8 mouse cellular contexts compared by ENCODE assay signal in genomic region chr3:127498197-127498741, GRCm38 (mm10). TPM values are rescaled to one million over a fixed set of nuclear protein-coding genes. Genes with fewer than 3 reads are reported as not detected.
DNase-seq lines count a peak whose midpoint lies in the region; ATAC-seq lines count a peak whose summit lies in the region.

No protein-coding gene starts in this region.

- H3K27ac ChIP-seq in limb, embryonic 15.5 days = no peak overlapping the region
- peak overlapping the region; percentile 81 for H3K27ac ChIP-seq in neural tube, embryonic 15.5 days (replicated peaks)

- no peaks in the 10 kb centered on the region; the same call in 1 of the 2 replicates for H3K9me3 ChIP-seq in erythroblast, embryonic 14.5 days (ENCODE audit: control insufficient read depth, low read length)
- H3K9me3 ChIP-seq in limb, embryonic 15.5 days = no peaks in the 10 kb centered on the region
- no peaks in the 10 kb centered on the region for H3K9me3 ChIP-seq in neural tube, embryonic 15.5 days (replicated peaks)

- peak; percentile 63 to 70 for ATAC-seq in hematopoietic stem cell, adult 5-6 weeks (replicated peaks in 1 of 2; ENCODE audit: insufficient read depth in 1 of 2, low FRiP score in 2 of 2, low TSS enrichment in 1 of 2, low read depth in 1 of 2, poor library complexity in 2 of 2, severe bottlenecking in 2 of 2)
- no peak for ATAC-seq in limb, embryonic 15.5 days (ENCODE audit: insufficient number of reproducible peaks, low FRiP score, low TSS enrichment, low read depth)
- peak; percentile 90 for ATAC-seq in neural tube, embryonic 15.5 days (ENCODE audit: low FRiP score)

- DNase-seq in adrenal gland, postnatal 10 days = peak; percentile 41
- DNase-seq in adrenal gland, adult 8-10 months = no peak
- DNase-seq in brain, adult 2 months (ENCODE audit: low read depth, low spot score) = peak; percentile 80
- no peak for DNase-seq in ovary, postnatal 36 days (ENCODE audit: low spot score)

- no peaks in the 10 kb centered on the region for H3K36me3 ChIP-seq in erythroblast, embryonic 14.5 days (ENCODE audit: control insufficient read depth)
- no peaks in the 10 kb centered on the region for H3K36me3 ChIP-seq in limb, embryonic 15.5 days
- no peaks in the 10 kb centered on the region for H3K36me3 ChIP-seq in neural tube, embryonic 15.5 days

- H3K4me1 ChIP-seq in erythroblast, embryonic 14.5 days (ENCODE audit: control insufficient read depth) = peaks cover 9% of the 10 kb centered on the region
- peaks cover 16% of the 10 kb centered on the region for H3K4me1 ChIP-seq in limb, embryonic 15.5 days
- H3K4me1 ChIP-seq in neural tube, embryonic 15.5 days = peaks cover 21% of the 10 kb centered on the region

- WGBS in limb, embryonic 15.5 days = 1% methylated on average over 23 of the region's 23 CpGs
- under 1% methylated on average over 18 of the region's 23 CpGs for WGBS in neural tube, embryonic 15.5 days

- H3K9ac ChIP-seq in limb, embryonic 15.5 days = peak overlapping the region; percentile 57
- H3K9ac ChIP-seq in neural tube, embryonic 15.5 days (replicated peaks) = peak overlapping the region; percentile 92

- H3K4me2 ChIP-seq in limb, embryonic 15.5 days = peak overlapping the region; percentile 99
- H3K4me2 ChIP-seq in neural tube, embryonic 15.5 days = peak overlapping the region; percentile 96

- peaks cover 40% of the 10 kb centered on the region for H3K27me3 ChIP-seq in erythroblast, embryonic 14.5 days (ENCODE audit: control insufficient read depth)
- peaks cover 34% of the 10 kb centered on the region for H3K27me3 ChIP-seq in limb, embryonic 15.5 days
- H3K27me3 ChIP-seq in neural tube, embryonic 15.5 days (replicated peaks) = no peaks in the 10 kb centered on the region

- H3K4me3 ChIP-seq in erythroblast, embryonic 14.5 days (replicated peaks) = peak overlapping the region; percentile 55
- H3K4me3 ChIP-seq in limb, embryonic 15.5 days = peak overlapping the region; percentile 54
- peak overlapping the region; percentile 80 for H3K4me3 ChIP-seq in neural tube, embryonic 15.5 days (replicated peaks)

RNA-seq across cellular contexts. Expression of gene Ank2, which starts 0.9 kb away (rescaled TPM):
- total RNA-seq in adrenal gland, postnatal 10 days (2021) = 10 to 100 TPM; 56.9 to 95.8 TPM
- 10 to 100 TPM; 42.5 to 55.4 (median 46.6) TPM for total RNA-seq in adrenal gland, adult 8-10 months (2022)
- polyA plus RNA-seq in erythroblast, embryonic 14.5 days (2012) = 0.07 and 0.29 TPM in 2 replicates
- 0.25 TPM in 1 of 2 replicates, not detected in the other for total RNA-seq in hematopoietic stem cell, adult 5-6 weeks (2017)
- polyA plus RNA-seq in limb, embryonic 15.5 days (2015; fragmentation: Nextera tagmentation; extraction: Ambion mirVana) = 34.5 and 41.4 TPM in 2 replicates
- 136 and 166 TPM in 2 replicates for polyA plus RNA-seq in neural tube, embryonic 15.5 days (2015; fragmentation: Nextera tagmentation; extraction: Ambion mirVana)

RNA-seq across cellular contexts. Expression of gene Larp7, which starts 54.9 kb away (rescaled TPM):
- 10 to 100 TPM; 22.8 to 24.4 TPM for total RNA-seq in adrenal gland, postnatal 10 days (2021)
- total RNA-seq in adrenal gland, adult 8-10 months (2022) = 10 to 100 TPM; 19.0 to 20.0 (median 19.5) TPM
- 7.2 TPM in 2 replicates for polyA plus RNA-seq in erythroblast, embryonic 14.5 days (2012)
- 129 and 166 TPM in 2 replicates for total RNA-seq in hematopoietic stem cell, adult 5-6 weeks (2017)
- 48.9 and 50.9 TPM in 2 replicates for polyA plus RNA-seq in limb, embryonic 15.5 days (2015; fragmentation: Nextera tagmentation; extraction: Ambion mirVana)
- 26.9 and 35.6 TPM in 2 replicates for polyA plus RNA-seq in neural tube, embryonic 15.5 days (2015; fragmentation: Nextera tagmentation; extraction: Ambion mirVana)

RNA-seq across cellular contexts. Expression of gene Zgrf1, which starts 55.0 kb away (rescaled TPM):
- total RNA-seq in adrenal gland, postnatal 10 days (2021) = 1 to 10 TPM; 2.7 to 4.8 TPM
- total RNA-seq in adrenal gland, adult 8-10 months (2022) = 1 to 10 TPM; 1.4 to 2.8 (median 2.0) TPM
- 0.10 and 0.15 TPM in 2 replicates for polyA plus RNA-seq in erythroblast, embryonic 14.5 days (2012)
- 25.0 and 29.9 TPM in 2 replicates for total RNA-seq in hematopoietic stem cell, adult 5-6 weeks (2017)
- 6.0 and 6.3 TPM in 2 replicates for polyA plus RNA-seq in limb, embryonic 15.5 days (2015; fragmentation: Nextera tagmentation; extraction: Ambion mirVana)
- polyA plus RNA-seq in neural tube, embryonic 15.5 days (2015; fragmentation: Nextera tagmentation; extraction: Ambion mirVana) = 3.9 and 4.2 TPM in 2 replicates

Comparison
In these comparisons a context has a peak if more than half of its experiments do, and no peak if none do; other contexts are left out.
1. DNase-seq: peak in adrenal gland, postnatal 10 days (single experiment) and brain, adult 2 months (single experiment); none in adrenal gland, adult 8-10 months (single experiment) and ovary, postnatal 36 days (single experiment).
2. RNA of gene Ank2, which starts 0.9 kb away (total RNA-seq): 56.9 to 95.8 TPM in adrenal gland, postnatal 10 days and 42.5 to 55.4 TPM in adrenal gland, adult 8-10 months; 0.25 TPM in hematopoietic stem cell, adult 5-6 weeks; every median in the first group is over 10 times any median in the second.
3. Peak in every context shown above with its lines, with median percentiles within 50 percentile points of each other: H3K4me3 ChIP-seq.